Mouse (Mus musculus) bone marrow macrophage, adult 2 months (primary cell): ENCODE measurements around the gene Gcgr.
"Not testable (repeated sequence)": the region's sequence is repeated elsewhere in the genome, so short reads cannot be mapped to it uniquely, and the experiment has no call there.

Experiments used
- CTCF ChIP-seq: IDR thresholded peaks from 2 replicates; pipeline ENCODE4 v1.5.1; 2012; ENCODE audit warnings: low read depth, mild to moderate bottlenecking, low read length, moderate library complexity
- POLR2A ChIP-seq: IDR thresholded peaks from 2 replicates; pipeline ENCODE4 v1.6.1; 2012; ENCODE audit warnings: mild to moderate bottlenecking, low read depth, low read length, borderline replicate concordance

GRCm38 (mm10) chr11:120514262-120514661 lies 16.2 kb upstream of the Gcgr start:
- TF ChIP-seq POLR2A, CTCF: not testable (repeated sequence)
